Mouse (Mus musculus) kidney, adult 8-10 months (tissue): Measurements from ENCODE around the gene Smtn.

Source experiments
- DNase-seq, 2 experiments: peaks; one replicate each; pipeline ENCODE4 v3.0.0; 2022

Smtn gene

DNA sequence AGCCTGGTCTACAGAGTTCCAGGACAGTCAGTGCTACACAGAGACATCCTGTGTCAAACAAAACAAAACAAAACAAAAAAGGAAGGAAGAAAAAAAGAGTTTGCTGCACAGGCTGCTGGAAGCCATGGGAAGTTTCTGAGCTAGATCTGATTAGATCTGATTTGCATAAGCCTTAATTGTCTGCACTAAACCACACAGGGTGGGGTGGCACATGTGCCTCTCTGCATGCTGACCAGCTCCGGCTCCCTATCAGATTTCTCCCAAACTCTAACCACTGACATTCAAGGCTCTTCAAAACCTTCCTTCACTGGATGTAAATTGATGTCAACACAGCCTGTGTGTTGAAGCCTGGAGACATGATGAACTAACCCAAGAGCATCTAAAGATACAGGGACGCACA, 6.6 kb upstream of the Smtn start:
- DNase-seq = no peak

DNA sequence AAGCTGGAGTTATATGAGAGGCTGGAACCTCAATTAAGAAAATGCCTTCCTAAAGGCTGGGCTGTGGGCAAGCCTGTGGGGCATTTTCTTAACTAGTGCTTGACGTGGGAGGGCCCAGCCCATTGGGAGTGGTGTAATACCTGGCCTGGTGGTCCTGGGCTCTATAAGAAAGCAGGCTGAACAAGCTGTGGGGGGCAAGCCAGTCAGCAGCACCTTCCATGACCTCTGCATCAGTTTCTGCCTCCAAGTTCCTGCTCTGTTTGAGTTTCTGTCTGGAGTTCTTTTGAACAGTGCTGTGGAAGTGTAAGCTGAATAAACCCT, 5.8 kb upstream of the Smtn start:
- DNase-seq = no peak

DNA sequence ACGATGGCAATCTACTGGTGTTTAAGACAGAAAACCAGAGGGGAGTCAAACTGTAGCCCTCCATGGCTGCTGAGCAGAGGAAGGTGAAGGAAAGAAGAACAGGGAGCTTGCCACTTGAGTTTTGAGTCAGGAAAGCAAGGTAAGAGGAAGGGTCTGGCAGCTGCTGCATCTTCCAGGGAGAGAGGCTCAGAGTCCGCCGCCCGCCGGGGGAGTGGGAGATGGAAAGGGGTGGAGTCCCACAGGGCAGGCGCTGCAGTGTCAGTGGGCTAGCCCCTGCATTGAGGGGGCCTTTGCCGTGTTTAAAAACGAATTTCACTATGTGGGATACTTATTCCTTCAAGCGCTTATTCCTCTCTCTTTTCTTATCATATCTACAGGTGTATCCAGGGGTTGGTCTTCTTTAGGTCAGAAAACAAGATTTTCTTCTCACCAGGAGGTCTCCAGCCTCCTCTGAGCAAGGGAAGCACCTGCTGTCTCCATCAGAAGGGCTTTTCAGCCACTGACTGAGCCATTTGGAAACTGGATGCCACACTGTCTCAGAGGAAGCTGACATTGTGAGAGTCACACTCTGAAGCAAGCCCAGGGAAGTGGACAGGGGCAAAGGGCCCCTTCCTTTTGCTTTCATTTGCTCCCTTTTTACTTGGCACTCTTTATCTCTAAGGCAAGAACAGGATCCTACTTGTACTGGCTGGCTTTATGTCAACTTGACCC, 5.3 kb upstream of the Smtn start:
- DNase-seq = no peak

- no peak for DNase-seq
These were observed 4.0 kb upstream of the Smtn start for GRCm38 (mm10) chr11:3544409-3544808.

- DNase-seq = no peak
These were observed 2.6 kb upstream of the Smtn start for GRCm38 (mm10) chr11:3543001-3543400.

DNA sequence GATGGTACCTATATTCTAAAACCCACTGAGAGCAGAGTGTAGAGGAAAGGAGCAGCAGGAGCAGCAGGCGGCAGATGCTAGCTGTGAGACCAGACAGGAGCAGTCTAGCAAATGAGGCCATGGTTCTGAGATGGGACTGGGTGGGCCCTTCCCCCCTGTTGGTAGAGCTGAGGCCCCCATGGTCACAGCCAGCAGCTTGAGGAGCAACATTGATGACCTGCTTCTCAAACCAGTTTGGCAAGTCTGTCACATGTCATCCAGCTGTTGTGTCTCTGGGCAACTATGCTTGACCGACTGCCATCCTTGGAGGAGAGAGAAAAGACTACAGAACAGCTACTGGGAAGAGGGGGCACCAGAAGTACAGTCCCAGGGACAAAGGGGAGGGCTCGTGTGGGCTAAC, 1.5 kb upstream of the Smtn start:
- DNase-seq = no peak

GRCm38 (mm10) chr11:3539826-3540196, 601 bp downstream of the Smtn start:
- no peak for DNase-seq

DNA sequence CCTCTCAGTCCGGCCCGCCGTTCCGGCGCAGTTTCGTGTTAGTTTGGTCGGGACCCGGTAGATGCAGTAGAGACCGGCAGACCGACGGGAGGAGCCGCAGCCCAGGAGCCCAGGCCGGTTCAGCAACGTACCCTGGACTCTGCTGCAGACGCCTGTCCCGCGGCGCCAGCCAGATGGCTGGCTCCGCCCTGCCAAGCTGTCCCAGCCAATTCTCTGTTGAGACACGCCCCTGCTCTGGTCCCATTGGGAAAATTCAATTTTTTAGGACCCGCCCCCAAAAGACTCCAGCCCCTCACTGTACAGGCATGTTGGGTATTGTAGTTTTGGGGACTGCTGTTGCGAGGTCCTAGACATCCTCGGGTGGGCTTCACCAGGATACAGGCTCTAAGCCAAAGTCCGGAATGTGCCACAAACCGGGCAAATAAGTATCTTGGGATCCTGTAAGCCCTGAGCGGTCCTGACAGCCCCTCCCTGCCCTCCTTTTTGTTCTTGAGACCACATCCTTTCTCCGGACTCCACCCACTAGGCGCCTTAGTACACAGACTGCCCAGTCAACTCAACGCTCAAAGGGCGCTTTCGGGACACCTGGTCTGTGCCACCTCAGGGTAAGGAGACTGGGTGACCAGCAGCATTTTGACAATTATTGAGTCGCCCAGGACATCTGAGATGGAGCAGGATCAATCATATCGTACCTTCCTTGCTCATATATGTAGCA, 1.1 kb downstream of the Smtn start:
- DNase-seq = peak; percentile 97 to 98

DNA sequence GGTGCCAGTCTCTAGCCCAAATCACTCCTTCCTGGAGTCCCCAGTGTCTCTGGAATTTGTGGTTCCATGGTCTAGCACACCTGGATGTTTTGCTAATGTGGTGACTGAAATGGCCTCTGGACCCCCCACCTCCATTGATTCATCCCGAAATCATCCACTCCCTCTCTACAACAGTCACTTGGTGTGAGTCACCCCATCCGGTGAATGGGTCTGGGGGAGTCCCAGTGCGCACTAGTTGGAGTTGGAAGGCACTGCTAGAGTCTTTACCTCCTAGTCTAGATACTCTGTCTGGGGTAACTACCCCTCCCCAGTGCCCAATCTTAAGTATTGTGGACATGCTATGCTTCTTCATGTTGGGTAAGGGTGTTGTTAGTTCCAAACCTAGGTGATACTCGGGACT, 2.1 kb downstream of the Smtn start:
- no peak for DNase-seq

DNA sequence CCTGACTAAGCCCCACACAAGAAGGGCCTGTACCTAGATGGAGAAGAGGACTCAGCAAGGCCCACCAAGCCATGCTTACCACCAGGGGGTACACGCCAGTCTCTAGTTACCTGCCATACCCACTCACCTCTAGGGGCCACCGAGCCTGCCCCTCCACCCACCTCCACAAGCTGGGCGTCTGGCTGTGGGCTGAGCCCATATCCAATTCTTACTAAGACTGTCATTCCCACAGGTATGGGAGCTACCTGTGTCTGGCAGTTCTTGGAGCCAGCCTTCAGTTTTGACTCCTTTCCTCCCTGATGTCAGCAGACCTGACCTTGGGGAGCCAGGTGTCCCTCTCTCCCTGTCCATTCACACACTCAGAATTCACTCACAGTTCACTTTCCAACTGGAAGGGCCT, 2.7 kb downstream of the Smtn start:
- no peak for DNase-seq

DNA sequence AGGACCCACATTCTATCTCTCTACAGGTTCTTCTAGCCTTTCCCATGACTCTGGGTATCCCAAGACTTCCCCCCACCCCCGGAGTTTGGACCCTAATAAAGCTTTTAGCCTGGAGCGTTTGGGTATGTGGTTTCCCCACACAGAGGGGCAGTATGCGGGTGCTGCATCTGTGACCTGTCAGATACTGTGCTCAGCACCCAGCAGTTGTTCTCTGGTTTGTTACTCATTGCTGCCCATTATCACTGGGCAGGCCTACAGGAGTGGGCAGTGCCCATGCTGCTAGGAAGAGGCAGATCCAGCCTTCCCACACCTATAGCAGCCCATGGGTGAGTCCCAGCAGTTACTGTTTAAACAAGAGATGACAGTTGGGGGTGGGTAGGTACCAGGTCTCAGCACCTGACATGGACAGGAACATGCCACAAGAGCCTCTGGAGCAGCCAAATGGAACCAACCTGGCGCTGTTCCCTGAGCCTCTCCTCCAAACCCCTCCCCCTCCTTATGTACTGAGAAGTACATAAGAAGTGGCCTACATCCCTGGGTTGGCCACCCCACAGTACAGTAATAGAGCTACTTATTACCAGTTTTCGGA, 3.6 kb downstream of the Smtn start:
- DNase-seq = peak; percentile 94 to 98

GRCm38 (mm10) chr11:3536082-3536481, 4.3 kb downstream of the Smtn start:
- DNase-seq = peak in 1 of 2 experiments; percentile 51

DNA sequence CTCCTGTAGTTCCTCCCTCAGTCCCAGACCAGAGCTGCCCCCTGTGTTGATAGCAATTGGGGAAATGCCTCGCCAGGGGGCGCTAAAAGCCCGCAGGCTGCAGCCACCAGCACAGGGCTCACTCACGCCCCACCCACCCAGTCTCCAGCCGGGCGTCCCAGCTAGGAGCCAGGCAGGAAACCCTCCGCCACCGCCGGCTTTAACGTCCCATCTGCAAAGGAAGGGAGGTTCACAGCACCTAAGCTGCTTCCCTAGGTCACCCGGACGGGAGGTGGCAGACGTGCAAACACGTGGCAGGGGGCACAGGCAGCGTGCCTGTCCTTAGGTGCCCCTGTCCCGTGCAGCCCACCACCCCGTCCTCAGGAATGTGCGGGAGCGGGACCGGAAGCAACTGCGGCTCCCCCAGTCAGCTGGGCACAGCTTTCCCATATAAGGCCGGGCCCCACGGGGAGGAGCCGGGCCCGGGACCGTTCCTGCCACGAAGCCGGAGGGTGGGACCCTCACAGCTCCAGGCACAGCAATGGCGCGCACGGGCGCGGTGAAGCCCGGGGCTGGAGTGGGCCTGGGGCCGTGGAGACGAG, 4.9 kb downstream of the Smtn start:
- DNase-seq = peak; percentile 95 to 96

DNA sequence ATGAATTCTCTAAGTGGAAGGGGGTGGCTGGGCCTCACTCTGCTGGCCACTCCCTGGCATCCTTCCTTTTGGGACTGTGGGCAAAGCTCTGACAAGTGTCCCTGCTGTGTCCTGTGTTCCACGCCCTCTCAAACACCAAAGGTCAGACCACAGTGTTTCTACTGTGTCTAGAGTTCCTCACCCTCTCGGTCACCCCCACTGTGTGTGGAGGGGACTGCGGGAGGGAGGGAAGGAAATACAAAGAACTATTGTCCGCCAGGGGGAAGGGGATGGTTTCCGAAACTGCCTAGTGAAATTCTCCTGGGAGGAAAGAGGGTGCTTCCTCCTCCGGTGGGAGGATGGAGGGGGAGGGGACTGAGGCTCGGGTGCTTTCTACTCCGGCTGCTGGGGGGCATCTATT, 5.5 kb downstream of the Smtn start:
- no peak for DNase-seq

- DNase-seq = no peak
These were observed 6.9 kb downstream of the Smtn start for GRCm38 (mm10) chr11:3533406-3533932.

- no peak for DNase-seq
These were observed 8.1 kb downstream of the Smtn start for GRCm38 (mm10) chr11:3532101-3532931.

GRCm38 (mm10) chr11:3531634-3532033, 8.8 kb downstream of the Smtn start:
- no peak for DNase-seq

DNA sequence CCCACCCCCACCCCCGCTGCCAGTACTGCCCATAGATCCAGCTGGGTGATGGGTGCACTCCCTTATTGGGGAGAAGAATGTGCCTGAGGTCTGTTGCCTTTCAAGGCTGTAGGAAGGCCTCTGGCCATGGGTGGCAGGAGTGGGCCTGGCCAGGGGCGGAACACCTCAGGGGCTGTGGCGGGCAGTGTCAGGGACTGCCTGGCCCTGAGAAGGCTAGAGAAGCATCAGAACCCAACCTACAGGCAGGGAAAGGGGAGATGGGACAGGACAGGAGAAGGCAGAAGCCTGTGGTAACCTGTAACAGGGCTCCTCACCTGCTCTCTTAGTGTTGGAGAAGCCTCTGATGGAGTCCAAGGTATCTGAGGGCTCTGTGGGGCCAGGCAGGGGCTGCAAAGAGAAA, 9.7 kb downstream of the Smtn start:
- DNase-seq = no peak

DNA sequence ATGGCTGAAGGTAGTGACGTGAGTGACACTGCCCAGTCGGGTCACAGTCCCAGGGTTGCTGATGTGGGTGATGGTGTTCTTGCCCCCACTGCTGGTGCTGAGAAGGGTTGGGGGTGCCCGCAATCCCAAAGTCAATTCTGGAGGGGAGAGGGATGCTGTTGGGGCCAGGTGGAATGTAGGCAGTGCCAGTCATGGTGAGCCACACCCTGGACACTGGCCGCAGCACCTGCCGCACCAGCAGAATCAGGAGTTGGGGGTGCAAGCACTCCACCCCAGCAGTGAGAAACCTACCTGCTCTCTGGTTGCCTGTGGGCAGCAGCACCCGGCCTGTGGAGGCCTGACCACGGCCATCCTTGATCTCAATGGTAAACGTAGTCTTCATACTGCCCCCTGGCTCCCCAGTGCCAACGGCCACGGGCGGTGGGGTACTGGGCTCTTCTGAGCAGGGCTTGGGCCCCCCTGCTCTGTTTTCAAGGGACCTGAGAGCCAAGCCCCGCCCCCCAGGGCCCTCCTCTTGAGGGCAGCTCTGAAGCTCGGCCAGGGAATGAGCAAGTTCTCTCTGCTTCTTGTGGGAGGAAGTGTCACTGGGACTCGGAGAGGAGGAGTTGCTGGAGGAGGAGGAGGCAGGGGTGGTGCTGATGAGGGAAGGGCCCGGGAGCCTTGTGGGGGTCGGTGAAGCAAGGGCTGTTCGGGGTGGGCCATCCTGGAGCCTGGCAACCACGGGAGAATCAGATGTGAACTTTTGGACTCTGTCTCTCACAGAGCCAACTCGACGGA, 10.7 kb downstream of the Smtn start:
- no peak for DNase-seq

GRCm38 (mm10) chr11:3528208-3528607, 12.2 kb downstream of the Smtn start:
- DNase-seq = no peak

DNA sequence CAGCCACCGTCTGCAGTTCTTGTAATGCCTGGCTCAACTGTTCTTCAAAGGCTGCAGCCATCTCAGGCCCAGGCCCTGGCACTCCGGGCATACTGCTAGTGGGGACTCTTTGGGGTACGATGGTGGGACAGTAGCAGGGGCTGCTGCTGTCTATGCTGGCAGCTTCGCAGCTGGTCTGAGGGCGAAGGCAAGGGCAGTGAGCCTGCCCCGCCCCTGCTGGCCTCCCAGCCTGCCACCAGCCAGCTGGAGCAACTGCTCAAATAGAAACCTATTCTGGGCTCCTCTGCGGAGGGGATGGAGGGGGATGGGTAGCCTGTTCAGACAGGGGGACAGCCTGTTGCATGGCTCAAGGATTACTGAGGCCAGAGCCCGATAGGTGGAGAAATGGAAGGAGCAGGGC, 12.6 kb downstream of the Smtn start:
- DNase-seq = no peak
